Mouse (Mus musculus): ENCODE data around the gene Ninl.
"Not testable (repeated sequence)": the region's sequence is repeated elsewhere in the genome, so short reads cannot be mapped to it uniquely, and the experiment has no call there.

The Ninl gene

GRCm38 (mm10) chr2:150955859-150956258 is 83.3 kb downstream of the Ninl start:
- in situ Hi-C loops (cut with MboI, MseI), result loop anchor here (25.0 kb wide), 1 partner anchor 1394 kb away; no protein-coding TSS in a partner anchor

GRCm38 (mm10) chr2:150951201-150951600 is 88.0 kb downstream of the Ninl start:
- in situ Hi-C loops (cut with MboI, MseI), result loop anchor here (25.0 kb wide), 1 partner anchor 1389 kb away; no protein-coding TSS in a partner anchor

- in situ Hi-C loops (cut with MboI, MseI), result loop anchor here (25.0 kb wide), 1 partner anchor 1388 kb away; no protein-coding TSS in a partner anchor
These were observed 89.1 kb downstream of the Ninl start for GRCm38 (mm10) chr2:150950056-150950455.

- in situ Hi-C loops (cut with MboI, MseI), result loop anchor here (25.0 kb wide), 1 partner anchor 1387 kb away; no protein-coding TSS in a partner anchor
These were observed 89.5 kb downstream of the Ninl start for GRCm38 (mm10) chr2:150949652-150950051.

- in situ Hi-C loops (cut with MboI, MseI), result no loop called here
These were observed 90.4 kb downstream of the Ninl start for GRCm38 (mm10) chr2:150948786-150949185.

- in situ Hi-C loops (cut with MboI, MseI), result not testable (repeated sequence)
These were observed 91.1 kb downstream of the Ninl start for GRCm38 (mm10) chr2:150947880-150948611.

GRCm38 (mm10) chr2:150947341-150947740 is 91.8 kb downstream of the Ninl start:
- in situ Hi-C loops (cut with MboI, MseI), result not testable (repeated sequence)

- in situ Hi-C loops (cut with MboI, MseI), result no loop called here
These were observed 95.2 kb downstream of the Ninl start for GRCm38 (mm10) chr2:150944017-150944416.

GRCm38 (mm10) chr2:150934659-150935058 is 104.5 kb downstream of the Ninl start:
- in situ Hi-C loops (cut with MboI, MseI), result no loop called here

GRCm38 (mm10) chr2:150933482-150933881 is 105.7 kb downstream of the Ninl start:
- in situ Hi-C loops (cut with MboI, MseI), result no loop called here

GRCm38 (mm10) chr2:150930806-150931205 is 108.4 kb downstream of the Ninl start:
- in situ Hi-C loops (cut with MboI, MseI), result no loop called here

GRCm38 (mm10) chr2:150929156-150929555 is 110.0 kb downstream of the Ninl start:
- in situ Hi-C loops (cut with MboI, MseI), result no loop called here

GRCm38 (mm10) chr2:150927038-150927720 is 112.0 kb downstream of the Ninl start:
- in situ Hi-C loops (cut with MboI, MseI), result no loop called here

GRCm38 (mm10) chr2:150923505-150923904 is 115.7 kb downstream of the Ninl start:
- in situ Hi-C loops (cut with MboI, MseI), result no loop called here

- in situ Hi-C loops (cut with MboI, MseI), result no loop called here
These were observed 116.2 kb downstream of the Ninl start for GRCm38 (mm10) chr2:150923026-150923425.

GRCm38 (mm10) chr2:150922165-150922564 is 117.0 kb downstream of the Ninl start:
- in situ Hi-C loops (cut with MboI, MseI), result no loop called here

GRCm38 (mm10) chr2:150921697-150922096 is 117.5 kb downstream of the Ninl start:
- in situ Hi-C loops (cut with MboI, MseI), result no loop called here

- in situ Hi-C loops (cut with MboI, MseI), result no loop called here
These were observed 118.6 kb downstream of the Ninl start for GRCm38 (mm10) chr2:150920543-150920942.

- in situ Hi-C loops (cut with MboI, MseI), result no loop called here
These were observed 120.5 kb downstream of the Ninl start for GRCm38 (mm10) chr2:150918720-150919119.

- in situ Hi-C loops (cut with MboI, MseI), result no loop called here
These were observed 123.4 kb downstream of the Ninl start for GRCm38 (mm10) chr2:150915786-150916185.

- in situ Hi-C loops (cut with MboI, MseI), result no loop called here
These were observed 124.2 kb downstream of the Ninl start for GRCm38 (mm10) chr2:150914781-150915515.

GRCm38 (mm10) chr2:150910295-150910881 is 128.8 kb downstream of the Ninl start:
- in situ Hi-C loops (cut with MboI, MseI), result no loop called here
